Mouse (Mus musculus) ES-CJ7 (cell line): ENCODE results near the gene Gm7145.
"Not testable (repeated sequence)": the region's sequence is repeated elsewhere in the genome, so short reads cannot be mapped to it uniquely, and the experiment has no call there.

ENCODE experiments used
- DNase-seq: peaks from one replicate; pipeline ENCODE4 v3.0.0; 2011; ENCODE audit warnings: low read depth, low spot score

Gm7145 gene

GRCm38 (mm10) chr1:117965639-117966038 is at the start of gene Gm7145:
Gene Gm7145, plus strand, starts transcription at chr1:117965939.
- no peak for DNase-seq

- not testable (repeated sequence) for DNase-seq
These were observed 38.0 kb upstream of the Gm7145 start, which contains the start of gene Gm28168 for GRCm38 (mm10) chr1:117927715-117928114. Gene Gm28168, plus strand, starts transcription at chr1:117928015.

GRCm38 (mm10) chr1:118003876-118004275 is 38.1 kb downstream of the Gm7145 start:
- peak; percentile 35 for DNase-seq

- peak; percentile 14 for DNase-seq
These were observed 47.0 kb downstream of the Gm7145 start for GRCm38 (mm10) chr1:118012736-118013135.
